Mouse (Mus musculus): ENCODE measurements around the gene Iscu. TPM values are rescaled to one million over a fixed set of nuclear protein-coding genes. Genes with fewer than 3 reads are reported as not detected.

Gene Iscu
- polyA plus RNA-seq (2017; shearing (Covaris generic)): 105 TPM

DNA sequence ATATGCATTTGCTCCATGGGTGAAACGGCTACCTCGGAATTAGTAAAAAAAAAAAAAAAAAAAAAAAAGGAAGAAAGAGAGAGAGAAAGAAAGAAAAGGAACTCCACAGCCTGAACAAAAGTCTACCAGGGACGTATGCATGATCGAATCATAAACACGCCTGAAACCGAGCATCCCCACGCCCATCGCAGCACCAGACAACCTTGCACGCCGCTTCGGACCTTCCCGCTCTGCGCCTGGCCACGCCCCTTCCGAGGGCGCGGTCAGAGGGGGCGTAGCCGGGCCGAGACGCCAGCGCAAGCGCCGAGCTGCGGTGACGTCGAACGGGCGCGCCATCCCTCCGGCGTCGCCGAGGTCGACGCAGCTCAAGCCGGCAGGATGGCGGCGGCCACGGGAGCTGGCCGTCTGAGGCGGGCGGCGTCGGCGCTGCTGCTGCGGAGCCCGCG lies at the start of gene Iscu, which contains the start of gene Sart3:
Gene Iscu (plus strand): TSS at position 299 of the 446 bp plus-strand sequence.
Gene Sart3 (minus strand): TSS at position 61 of the 446 bp plus-strand sequence.

DNA sequence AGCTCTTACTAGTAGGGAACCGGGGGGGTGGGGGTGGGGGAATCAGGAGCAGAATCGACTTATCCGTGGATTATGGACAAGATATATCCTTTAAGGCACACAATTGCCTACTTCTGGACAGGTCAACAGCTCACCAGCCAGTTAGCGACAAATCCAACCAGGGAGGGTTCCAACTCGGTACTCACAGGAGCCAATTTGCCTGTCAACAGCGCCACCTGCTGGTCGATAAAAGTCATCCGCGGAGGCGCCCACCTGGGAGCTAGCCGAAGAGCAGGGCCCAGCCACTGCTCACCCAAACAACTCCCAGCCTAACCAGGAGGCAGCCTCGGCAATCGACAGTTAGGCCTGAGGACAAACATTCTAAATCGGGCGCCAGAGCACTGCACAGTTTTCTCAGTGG lies 48.1 kb upstream of the Iscu start, which contains the start of gene 1700069L16Rik:
Gene 1700069L16Rik (minus strand): TSS at position 327 of the 400 bp plus-strand sequence.

DNA sequence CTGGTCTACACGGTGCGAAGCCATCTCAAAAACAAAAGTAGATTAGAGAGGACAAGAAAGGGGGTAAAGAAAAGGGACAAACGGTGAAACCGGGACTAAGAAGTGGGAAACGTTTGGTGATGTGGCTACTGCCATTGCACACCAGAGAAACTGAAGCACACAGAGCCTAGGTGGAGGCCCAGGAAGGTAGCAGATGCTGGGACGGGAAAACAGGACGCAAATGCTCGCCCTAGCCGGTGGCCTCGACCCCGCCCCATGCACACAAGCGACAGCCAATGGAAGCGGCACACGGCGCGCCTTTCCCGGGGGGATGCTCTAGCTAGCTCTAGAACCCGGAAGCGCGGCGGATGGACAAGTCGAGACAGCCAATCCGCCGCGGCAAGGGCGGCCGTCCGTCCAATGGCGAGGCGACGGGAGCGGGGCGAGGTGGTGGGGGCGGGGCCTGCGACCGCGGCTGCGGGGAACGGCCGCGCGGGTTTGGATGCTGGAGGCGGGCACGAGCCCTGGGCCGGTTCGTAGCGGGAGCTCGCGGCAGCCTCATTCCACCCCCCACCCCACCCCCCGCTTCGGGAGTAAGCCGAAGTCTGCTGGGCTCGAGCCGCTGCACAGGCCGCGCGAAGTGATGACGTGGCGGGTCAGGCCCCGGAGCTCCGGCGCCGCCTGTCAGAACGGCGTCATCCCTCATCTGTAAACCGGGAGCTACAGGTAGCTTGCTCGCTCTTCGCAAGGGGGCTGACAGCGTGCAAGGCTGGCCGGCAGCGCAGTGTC lies 37.0 kb upstream of the Iscu start, which contains the start of gene Ficd:
Gene Ficd (plus strand): TSS at position 459 of the 768 bp plus-strand sequence.

DNA sequence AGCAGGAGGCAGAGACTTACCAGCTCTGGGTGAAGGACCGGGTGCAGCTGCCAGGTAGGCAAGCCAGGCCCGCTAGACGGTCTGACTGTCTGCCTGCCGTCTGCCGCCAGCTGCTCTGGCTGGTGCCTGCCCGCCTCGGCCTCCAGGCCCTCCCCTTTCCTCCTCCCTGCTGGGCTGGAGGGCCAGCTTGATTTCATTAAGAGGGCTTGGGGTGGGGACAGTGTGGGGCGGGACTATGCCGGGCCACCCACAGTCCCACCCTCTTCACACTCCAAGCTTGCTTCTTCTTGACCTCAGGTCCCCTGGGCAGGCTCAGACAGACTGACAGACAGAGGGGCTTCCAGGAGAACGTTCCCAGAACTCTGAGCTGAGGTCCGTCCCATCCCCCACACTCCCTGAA lies 27.7 kb downstream of the Iscu start, which contains the start of gene Tmem119:
Gene Tmem119 (minus strand): TSS at position 237 of the 400 bp plus-strand sequence.

Other genes with a start within 250 kb of the Iscu start
- gene Cmklr1, start 122.3 kb upstream of the Iscu start, polyA plus RNA-seq (2017; shearing (Covaris generic)): not detected
- not detected for gene 1700069L16Rik, start 48.0 kb upstream of the Iscu start, polyA plus RNA-seq (2017; shearing (Covaris generic))
- 4.3 TPM for gene Ficd, start 36.9 kb upstream of the Iscu start, polyA plus RNA-seq (2017; shearing (Covaris generic))
- 91.9 TPM for gene Sart3, start 238 bp upstream of the Iscu start, polyA plus RNA-seq (2017; shearing (Covaris generic))
- not detected for gene Tmem119, start 27.8 kb downstream of the Iscu start, polyA plus RNA-seq (2017; shearing (Covaris generic))
- 1,013 TPM for gene Selplg, start 59.9 kb downstream of the Iscu start, polyA plus RNA-seq (2017; shearing (Covaris generic))
- gene Coro1c, start 136.0 kb downstream of the Iscu start, polyA plus RNA-seq (2017; shearing (Covaris generic)): 101 TPM
- 20.5 TPM for gene Ssh1, start 221.1 kb downstream of the Iscu start, polyA plus RNA-seq (2017; shearing (Covaris generic))
- not detected for gene Dao, start 231.0 kb downstream of the Iscu start, polyA plus RNA-seq (2017; shearing (Covaris generic))

Measured in naive thymus-derived CD4-positive, alpha-beta T cell, adult 5 months (primary cell).